Mouse (Mus musculus): ENCODE results near the gene Fdxacb1.

The Fdxacb1 gene

DNA sequence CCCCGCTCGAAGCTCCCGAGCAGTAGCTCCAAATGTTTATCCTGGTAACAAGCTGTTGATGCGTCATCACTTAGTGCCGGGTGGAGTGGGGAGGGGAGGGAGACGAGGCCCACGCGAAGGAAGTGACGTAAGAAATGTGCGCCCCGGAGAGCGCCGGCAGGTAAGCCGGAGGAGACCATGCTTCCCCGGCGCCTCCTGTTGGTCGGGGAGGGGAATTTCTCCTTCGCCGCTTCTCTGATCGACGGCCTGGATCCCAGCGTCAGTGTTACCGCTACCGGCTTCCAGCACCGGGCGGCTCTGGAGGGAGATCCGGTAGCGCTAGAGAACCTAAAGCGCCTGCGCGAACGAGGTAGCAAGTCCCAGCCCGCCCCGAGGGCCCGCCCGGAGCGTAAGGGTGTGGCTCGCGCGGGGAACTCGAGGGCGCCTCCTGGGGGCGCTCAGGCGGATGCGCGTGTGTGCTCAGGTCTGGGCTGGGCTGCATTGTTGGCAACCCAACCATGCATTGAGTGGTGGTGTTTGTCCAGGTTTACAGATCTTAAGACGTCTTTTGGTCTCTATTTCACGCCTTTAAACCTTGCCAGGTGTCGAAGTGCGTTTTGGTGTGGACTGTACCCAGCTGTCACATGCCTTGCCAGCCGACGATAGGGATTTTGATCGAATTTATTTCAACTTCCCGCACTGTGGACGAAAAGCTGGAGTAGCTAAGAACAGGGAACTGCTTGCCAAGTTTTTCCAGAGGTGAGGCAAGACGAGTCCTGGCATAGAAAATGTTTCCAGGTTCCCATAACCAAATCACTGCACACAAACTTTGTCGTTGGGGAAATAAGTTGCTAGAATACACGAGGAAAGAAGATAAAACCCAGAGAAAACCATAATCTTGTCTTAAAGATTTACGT lies at the start of gene Fdxacb1:
Fdxacb1 (plus strand) TSS at position 130 of the 896 bp plus-strand sequence.
- DNase-seq (ENCODE audit: low read depth) = peak; percentile 96

DNA sequence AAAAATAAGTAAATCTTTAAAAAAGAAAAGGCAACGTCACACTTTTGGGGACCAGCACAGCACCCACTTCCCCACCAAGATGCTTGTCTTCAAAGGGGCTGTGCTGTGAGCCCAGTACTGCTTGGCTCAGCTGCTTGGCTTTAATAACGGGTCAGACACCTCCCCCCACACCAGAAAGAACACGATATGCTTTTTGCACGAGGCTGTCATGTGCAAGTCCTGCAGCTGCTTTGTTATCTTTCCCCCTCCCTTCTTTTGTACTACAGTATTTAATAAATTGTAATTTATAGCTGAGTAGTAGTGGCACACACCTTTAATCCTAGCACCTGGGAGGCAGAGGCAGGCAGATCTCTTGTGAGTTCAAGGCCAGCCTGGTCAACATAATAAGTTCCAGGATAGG lies 49.2 kb upstream of the Fdxacb1 start:
- DNase-seq (ENCODE audit: low read depth) = no peak

DNA sequence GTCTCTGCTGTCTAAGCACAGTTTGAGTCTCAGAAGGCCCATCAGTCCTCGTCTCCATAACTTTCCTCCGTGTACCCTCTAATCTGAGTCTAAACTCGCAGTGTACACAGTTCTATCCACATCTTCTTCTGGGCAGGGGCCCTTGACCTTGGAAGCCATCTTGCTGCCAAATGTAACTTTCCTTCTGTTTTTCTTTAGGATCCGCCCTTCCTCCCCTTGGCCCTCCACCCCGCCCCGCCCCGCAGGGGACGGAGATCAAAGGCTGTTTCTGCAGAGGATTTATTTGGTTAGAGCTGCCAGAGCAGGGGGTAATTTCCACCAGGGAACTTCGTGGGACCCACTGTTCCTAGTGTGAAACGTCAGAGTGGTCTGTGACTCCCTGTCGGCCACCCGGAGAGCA lies 47.0 kb upstream of the Fdxacb1 start:
- DNase-seq (ENCODE audit: low read depth) = no peak

DNA sequence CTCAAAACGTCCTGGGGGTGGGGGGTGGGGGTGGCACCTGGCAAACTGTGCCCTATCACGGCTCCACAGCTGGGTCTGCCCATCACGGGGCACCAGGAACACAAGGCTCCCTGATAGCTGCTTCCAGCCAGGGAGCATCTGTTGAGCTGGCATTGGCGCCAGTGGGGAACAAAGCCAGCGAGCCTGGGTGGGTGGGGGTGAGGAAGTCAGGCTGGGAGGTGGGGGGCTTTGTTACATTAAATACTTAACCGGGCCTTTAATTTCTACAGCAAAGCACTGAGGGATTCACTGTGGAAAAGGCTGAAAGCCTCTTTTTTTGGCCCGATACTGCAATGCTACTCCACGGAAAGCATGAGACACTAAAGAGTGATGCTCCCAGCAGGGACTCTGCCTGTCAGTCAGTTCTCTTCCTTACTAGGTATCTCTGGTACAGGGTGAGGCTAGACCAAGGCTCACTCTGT lies 45.6 kb upstream of the Fdxacb1 start:
- no peak for DNase-seq (ENCODE audit: low read depth)

DNA sequence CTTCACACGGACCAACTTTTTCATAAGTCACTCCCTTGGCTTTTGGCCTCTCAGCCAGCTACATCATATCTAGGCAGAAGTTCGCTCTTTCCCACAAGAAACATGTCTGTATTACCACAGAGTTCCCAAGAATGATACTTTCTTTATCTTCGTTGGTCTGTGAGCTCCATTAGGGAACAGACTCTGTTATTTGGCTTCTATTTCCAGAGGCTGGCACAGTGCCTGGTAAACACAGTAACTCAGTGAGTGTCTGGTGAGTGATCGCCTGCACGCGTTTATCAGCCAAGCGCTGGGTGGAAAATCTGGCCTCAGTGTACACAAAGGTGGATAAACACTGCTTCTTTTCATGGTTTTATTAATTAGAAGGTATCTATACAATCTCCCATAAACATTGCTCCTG lies 44.6 kb upstream of the Fdxacb1 start:
- DNase-seq (ENCODE audit: low read depth) = no peak

DNA sequence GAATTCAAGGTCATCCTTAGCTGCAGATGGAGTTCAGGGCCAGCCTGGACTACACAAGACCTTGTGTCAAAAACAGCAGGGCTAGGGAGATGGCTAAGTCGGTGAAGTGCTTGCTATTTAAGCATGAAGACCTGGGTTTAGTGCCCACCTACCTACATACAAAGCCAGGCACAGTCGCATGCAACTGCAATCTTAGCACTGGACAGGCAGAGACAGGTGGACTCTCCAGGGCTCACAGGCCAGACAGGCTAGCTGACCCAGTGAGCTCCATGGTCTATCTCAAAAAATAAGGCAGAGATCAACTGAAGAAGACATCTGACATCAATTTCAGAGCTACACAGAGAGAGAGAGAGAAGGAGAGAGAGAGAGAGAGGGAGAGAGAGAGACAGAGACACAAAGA lies 43.9 kb upstream of the Fdxacb1 start:
- DNase-seq (ENCODE audit: low read depth) = no peak

DNA sequence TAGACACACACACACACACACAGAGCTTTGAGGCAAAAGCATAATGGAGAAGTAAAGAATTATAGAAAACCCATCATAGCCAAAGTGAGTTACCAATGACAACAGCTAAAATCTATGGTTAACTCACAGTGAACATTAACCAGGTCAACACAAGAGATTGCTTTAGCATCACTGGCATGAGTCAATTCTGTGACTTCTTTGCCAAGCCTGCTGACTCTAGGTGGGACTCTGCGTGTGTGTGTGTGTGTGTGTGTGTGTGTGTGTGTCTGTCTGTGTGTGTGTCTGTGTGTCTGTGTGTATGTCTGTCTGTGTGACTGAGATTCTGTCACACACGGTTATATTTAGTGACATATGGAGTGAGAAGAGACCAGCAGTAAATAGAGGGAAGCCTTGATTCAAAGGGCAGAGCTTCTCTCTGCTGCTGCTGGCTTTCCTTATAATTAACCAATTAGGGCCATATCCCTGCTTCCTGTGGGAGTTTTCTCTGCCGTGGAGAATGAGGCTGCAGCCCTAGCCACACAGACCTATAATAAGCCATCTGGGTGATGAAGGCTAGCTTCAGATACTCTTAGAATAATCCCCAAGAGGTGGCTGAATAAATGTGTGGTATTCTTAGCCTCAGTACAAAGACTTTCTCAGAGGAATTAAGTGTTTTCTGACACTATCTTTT lies 43.2 kb upstream of the Fdxacb1 start:
- DNase-seq (ENCODE audit: low read depth) = no peak

DNA sequence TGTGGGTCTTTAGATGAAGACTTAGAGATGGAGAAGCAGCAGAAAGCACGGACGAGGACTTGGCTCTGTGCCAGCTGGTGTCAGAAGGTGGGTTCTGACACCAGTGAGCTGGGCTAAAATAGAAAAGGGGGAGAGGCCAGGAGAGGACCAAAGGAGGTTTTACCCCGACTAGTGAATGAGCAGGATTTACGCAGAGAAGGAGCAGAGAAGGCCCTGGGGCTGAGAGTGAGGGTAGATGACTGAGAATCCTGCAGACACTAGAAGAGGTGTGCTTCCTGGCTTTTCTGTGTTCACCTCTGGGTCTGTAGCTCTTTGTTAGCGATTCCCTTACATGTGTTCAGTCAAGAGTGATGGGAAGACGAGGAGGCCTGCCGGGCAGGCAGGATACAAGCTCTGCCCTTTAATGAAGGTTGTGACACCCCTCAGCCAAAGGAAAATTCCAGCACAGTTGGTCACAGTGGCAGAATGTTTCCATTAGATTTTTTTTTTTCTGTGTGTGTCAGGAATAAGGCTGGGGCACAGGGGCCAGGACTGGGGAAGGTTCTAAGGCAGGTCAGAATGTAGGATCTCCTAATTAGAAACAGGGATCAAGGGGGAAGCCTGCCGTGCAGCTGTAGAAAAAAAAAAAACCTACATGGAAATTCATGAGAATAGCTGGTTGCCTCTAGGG lies 42.0 kb upstream of the Fdxacb1 start:
- no peak for DNase-seq (ENCODE audit: low read depth)

DNA sequence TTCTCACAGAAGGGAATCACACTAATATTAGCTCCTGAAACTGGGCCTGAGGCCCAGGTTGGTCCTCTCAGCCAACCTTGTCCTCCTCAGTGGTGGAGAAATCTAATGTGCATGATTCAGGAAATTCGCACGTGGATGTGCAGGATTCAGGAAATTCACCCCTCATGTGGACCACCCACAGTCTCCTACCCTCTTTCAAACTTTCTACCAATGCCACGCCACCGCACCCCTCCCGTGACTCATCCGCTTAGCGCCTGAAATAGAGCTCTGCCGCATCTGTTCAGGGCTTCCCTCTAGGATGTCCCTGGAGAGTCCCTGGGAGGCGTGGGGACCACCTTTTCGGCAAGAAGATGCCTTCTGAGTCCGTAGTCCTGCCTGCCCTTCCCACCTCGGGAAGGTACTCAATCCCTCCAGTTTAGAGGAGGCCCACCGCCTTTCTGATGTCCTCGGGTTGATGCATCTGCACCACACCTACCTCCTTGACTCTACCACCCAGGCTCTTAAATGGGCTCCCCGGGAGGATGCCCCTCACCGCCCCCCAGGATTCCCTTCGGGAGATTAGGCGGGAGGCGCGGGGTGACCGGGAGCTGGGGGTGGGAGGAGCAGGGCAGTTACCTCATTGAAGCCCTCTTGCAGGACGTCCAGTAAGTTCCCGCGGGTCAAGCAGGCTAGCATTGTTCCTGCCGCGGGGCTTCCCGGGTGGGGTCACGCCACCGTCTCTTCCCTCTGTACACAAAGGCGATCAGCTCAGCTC lies 40.7 kb upstream of the Fdxacb1 start:
- no peak for DNase-seq (ENCODE audit: low read depth)

DNA sequence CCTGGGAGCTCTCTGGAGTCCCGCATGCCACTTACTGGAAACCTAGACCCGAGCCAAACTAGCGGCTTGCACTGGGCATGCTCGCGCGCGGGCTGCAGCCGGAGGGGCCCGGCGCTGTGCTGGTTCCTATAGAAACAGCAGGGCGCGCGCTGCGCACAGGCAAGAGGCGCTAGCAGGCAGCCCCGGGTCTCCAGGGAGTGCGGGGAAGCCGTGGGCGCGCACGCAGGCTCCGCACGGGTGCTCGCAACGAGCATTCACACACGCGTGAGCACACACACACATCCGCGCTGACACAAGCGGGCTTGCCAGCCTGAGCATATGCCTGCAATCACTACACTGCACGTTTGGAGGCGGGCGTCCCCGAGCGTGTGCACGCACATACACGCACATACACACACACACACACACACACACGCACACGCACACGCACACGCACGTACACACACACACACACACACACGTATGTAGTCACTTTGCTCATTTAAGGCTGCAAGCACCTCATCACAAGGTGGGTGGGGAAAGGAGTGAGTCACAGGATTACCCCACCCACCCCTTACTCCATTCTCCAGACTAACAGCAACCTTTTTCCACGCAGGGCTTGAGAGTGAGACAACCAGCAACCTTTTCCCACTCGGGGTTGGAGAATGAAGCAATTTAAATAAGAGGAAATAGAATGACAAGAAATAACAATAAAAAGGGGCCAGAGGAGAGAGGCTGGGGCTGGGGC lies 39.9 kb upstream of the Fdxacb1 start:
- DNase-seq (ENCODE audit: low read depth) = no peak

DNA sequence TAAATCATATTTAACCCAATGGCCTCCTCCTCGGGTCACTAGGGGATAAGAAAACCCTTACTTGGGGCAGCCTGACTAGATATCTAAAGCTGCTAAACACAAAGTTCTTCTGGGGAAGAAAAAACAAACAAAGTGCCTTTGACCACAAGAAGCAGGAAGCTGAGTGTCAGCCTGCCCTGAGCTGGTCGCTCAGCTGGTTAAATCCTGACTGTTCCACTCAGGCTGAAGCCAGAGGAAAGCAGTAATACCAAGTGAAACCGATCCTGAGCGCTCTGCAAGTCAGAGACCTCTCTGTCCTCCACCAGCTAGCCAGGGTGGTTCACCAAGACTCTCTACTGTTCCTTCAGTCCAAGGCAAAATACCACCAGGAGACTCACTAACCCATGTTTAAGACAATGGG lies 38.4 kb upstream of the Fdxacb1 start:
- no peak for DNase-seq (ENCODE audit: low read depth)

DNA sequence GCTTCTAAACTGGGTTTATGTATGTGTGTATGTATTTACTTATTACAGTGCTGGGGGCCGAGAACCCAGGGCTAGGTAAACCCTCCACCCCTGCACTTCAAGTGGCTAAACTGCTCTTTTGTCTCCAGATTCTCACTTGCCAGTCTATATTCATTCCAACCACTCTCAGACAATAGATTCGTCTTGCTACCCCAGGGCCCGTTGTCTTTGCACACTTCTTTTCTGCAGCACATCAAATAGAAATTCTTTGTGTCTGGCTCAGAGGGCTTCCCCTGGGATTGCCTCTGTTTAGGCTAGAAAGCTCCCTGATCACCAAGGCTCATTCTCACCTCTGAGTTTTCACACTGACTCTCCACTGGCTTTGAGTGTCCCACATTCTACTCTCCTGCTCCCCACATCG lies 35.5 kb upstream of the Fdxacb1 start:
- no peak for DNase-seq (ENCODE audit: low read depth)

DNA sequence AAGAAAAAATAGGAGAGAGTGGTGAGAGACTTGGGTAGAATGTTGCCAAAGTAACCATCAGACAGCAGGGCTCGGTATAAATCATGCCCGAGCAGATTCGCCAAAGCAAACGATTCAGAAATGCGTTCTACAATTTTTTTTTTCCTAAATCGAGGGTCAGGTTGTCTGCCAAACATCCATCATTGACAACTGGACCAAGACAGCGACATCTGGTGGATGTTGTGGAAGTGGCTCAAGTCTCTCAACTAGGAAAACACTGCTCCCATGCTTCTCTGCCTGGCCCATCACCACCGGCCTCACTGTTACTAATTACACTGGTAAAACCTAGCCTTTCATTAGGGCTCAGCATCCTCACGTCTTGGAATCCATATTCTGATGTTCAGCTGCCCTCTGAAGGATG lies 33.0 kb upstream of the Fdxacb1 start:
- peak; percentile 34 for DNase-seq (ENCODE audit: low read depth)

DNA sequence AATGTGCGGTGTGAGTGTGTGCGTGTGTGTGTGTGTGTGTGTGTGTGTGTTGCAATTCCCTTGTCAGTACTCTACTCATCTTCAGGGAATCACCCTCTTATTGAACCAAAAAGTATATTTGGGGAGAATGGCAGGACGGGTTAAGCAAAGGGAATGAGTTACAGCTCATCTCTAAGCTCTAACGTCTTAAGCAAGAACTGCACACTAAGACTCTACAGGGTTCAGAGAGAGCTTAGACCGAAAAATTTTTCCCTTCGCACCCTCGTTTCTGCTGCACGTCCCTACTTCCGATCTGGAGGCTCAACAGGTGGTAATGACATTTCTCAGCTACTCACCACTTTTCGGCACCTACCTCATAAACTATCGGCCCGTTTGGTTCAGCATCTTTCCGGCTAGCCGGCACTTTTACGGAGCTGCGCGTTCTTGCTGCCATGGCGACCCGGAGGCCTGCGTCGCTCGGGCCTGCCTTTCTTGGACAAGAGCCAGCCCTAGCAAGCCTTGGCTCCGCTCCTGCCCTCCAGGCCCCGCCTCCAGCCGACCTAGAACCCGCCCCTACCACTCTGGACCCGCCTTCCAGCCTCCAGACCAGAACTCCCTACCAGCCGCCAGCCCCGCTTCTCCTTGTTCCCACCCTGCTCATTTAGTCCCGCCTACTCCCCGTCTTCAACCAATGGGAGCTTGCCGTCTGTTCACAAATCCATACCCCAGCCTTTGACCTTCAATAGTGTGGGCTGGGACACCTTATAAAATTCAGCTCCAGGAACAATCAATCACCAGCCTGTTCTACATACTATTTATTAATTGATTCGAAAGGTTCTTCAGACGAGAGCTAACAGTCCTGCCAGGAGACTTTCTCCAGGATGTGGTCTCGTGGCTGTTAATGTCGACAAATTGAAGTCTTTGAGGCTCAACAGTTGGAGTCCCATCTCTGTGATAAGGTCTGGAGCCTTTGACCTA lies 28.8 kb upstream of the Fdxacb1 start, which contains the start of gene Dixdc1:
Dixdc1 (minus strand) TSS at position 604 of the 957 bp plus-strand sequence.
- peak; percentile 83 for DNase-seq (ENCODE audit: low read depth)

DNA sequence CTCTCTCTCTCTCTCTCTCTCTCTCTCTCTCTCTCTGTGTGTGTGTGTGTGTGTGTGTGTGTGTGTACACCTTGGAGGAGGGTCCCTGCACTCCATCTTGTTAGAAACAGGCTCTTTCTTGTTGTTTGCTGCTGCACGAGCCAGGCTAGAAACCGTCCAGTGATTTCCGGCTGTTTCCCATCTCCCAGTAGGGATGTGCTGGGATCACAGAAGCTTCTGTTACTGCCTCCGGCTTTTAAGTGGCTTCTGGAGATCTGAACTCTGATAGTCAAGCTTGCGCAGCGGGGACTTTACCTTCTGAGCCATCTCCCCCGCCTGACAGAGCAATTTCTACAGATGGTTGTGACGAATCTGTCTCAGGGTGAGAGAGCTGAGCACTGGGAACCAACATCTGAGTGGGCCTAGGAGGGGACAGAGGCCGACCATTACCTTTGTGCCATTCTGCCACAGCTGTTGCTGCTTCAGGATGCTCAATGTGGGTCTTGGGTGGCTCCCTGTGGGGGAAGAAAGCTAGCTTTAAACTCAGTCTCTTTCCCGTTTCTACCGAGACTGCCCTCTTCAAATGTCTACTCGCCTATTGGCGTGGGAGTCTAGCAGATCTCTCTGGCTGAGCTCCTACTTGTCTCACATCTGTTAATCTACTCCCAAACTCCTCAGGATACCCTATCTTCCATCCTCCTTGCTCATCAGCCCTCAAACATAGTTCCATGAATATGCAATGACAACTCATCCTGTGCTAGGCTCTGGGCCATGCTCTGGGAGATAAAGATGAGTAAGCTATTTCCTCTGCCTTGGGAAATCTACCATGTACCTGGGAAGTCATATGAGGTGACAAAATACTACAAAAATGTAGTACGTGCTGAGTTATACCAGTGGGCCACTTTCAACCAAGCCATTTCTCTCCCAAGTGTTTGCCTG lies 26.9 kb upstream of the Fdxacb1 start:
- DNase-seq (ENCODE audit: low read depth) = no peak

DNA sequence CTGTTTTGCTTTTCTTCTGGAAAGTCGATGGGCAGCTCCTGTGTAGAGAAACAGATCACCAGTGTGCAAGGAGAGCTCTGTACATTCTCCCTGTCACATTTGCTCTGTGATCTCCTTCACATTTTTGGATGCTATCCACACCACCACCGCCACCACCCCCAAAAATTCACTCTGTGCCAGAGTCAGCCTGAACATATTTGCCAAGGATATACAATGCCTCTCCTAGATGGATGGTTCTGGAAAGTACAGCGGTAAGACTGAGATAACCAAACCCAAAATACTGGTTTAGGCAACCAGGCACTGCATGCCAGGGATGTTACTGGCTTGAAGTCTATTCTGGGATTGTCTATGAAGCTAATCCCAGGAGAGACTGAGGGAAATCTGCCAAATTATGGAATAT lies 25.8 kb upstream of the Fdxacb1 start:
- no peak for DNase-seq (ENCODE audit: low read depth)

DNA sequence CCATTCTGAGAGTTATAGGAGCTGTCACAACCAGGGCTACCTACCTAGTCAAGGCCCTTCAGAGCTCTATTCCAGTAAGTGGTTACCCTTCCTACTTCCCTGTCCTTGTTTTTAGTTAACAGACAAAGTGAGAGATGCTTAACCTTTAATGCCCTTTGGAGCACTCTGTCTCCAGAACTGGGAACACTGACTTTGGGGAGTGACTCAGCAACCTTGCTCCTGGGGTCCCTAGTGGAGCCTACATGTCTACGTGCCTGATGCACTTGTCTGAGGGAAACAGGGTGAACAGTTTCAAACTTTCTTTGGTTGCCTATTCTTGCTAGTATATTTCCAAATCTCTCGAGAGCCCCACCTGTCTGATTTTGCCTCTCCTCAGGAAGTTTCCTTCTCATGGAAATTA lies 25.3 kb upstream of the Fdxacb1 start:
- DNase-seq (ENCODE audit: low read depth) = no peak

DNA sequence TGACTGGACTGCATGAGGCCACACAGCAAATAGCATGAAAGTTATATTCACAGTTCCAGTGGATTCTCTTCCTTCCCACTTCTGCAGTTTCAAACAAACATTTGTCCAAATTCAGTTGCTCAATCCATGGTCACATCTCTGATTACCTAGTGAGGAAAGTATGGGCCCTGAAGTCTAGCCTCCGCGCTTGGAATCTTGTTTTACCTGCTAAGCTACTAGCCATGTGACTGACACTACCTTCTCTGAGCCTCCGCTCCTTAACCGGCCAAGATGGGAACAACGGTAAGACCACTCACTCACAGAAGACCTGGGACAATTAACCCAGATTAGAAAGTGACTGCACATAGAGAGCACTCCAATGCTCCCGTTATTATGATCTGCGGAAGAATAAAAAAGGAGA lies 22.2 kb upstream of the Fdxacb1 start:
- no peak for DNase-seq (ENCODE audit: low read depth)

DNA sequence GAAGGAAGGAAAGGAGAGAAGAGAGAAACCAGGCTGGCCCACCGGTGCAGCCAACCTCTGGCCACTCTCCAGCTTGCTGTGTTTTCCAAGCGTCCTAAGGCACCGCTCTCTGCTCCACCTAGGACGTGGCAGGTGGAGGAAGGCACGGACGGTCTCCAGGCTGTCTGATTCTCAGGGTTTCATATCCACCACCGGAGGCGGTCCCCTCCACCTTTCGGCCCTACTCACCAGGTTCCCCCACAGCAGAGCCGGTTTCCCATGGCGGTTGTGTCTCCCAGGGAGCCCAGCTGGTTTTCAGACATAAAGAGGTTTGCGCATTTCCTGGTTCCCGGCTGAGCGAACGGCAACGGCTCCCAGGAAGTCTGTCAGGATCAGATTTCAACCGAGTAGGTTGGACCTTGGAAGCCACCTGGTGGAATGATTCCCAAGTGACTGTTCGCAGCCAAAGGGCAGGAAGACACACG lies 21.8 kb upstream of the Fdxacb1 start, which contains the start of gene 2310030G06Rik:
2310030G06Rik (minus strand) TSS at position 323 of the 464 bp plus-strand sequence.
- no peak for DNase-seq (ENCODE audit: low read depth)
